Mouse (Mus musculus) right cerebral cortex, postnatal 25 days (tissue): ENCODE data around the gene Med27.
A peak's percentile ranks its signal among the peaks of the same experiment; 100 is the strongest.

Source experiments
- DNase-seq: peaks from one replicate; pipeline ENCODE4 v3.0.0; 2022

The Med27 gene

DNA sequence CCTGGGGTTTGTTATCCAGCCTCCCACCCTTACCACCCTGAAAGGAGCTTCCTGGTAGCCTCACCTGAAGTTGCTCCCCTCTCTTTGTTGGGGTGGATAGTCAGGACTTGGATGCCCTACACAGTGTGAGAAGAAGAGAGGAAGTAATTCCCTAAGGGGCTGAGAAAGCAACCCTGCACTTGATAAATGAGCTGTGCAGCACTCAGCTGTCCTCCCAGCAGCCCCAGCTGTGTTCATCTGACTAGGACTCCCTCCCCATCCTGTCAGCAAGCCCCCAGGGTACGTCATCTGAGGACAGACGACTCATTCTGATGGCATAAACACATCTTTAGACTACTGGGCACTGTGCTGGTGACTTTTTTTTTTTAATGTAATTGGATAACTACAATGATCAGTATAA, 127.3 kb downstream of the Med27 start:
- DNase-seq: no peak

DNA sequence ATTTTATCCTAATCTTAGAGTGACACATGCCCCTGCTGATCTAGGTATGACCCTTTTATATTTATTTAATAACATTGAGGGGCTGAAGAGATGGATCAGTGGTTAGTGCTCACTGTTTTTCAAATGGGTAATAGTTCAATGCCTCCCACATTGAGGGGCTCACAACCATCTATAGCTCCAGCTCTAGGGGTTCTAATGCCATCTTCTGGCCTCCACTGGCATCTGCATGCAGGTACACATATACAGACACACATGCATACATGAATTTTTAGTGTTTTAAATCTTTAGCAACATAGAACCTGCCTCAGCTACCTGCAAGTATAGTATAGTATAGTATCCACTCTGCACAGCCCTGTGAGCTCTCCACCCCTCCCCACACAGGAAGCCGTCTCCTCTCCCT, 130.1 kb downstream of the Med27 start:
- DNase-seq: no peak

DNA sequence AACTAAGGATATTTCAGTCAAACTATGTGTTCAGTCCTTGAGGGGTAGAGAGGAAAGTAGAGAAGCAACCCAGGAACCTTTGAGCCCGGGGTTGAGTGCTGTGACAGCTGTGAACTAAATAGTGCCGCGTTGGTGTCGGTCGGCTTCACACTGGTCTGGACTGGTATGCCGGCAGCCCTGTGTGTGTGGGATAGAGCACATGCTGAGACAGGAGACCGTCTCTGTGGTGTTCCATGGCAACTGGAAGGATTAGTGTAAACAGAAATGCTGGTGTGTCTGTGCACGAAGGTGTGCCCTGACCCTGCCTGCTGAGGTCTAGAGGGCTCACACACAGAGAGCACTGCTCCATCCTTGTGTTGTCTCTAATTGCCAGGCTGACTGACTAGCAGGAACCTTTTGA, 135.2 kb downstream of the Med27 start:
- no peak for DNase-seq

DNA sequence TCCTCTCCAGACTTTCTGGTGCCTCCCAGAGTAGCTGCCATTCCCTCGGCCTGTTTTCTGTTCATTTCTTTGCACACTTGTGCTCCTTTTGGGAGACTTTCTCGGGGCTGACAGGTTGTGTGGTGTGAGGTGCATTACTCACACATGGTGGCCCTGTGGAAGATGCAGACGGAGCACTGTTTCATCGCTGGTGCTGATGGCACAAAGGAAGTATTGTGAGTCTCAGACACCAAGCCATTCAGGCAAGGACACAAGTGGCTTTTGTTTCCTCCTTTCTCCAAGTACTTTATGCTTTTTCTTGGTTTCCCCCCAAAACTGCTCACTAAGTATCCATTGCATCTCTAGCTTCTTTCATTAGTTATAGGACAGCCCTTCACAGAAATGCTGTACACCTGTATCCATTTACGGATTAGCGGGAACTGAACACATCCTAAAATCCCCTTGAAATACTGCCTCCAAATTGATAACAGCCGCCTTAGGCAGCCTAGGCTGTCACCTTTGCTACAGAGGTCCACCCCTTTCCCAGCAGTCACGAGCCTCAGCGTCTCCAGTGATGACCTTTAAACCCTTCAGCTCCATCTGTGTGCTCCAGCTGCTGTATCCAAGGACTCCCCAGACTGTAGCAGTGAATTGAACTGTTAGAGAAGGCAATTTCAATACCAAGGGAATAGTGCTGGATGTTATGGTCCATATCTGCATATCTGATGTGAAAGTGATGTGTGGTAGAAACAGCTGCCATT, 136.5 kb downstream of the Med27 start:
- no peak for DNase-seq

DNA sequence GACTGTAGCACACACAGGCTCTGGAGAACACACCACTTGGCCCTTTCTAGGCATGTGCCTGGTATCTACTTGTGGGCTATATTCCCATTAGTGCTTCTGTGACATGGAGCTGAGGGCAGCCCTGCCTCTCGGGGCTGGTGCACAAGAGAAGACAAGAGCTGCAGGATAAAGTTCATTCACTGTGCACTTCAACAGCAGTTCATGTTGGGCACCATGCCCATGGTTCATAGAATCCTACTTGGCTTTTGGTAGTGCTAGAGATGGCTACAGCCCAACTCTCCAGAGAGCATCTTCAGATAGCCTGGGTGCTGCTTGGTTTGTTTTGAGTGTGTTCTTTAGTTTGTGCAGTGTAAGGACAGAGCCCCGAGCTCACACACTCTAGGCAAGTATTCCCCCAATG, 138.9 kb downstream of the Med27 start:
- no peak for DNase-seq

DNA sequence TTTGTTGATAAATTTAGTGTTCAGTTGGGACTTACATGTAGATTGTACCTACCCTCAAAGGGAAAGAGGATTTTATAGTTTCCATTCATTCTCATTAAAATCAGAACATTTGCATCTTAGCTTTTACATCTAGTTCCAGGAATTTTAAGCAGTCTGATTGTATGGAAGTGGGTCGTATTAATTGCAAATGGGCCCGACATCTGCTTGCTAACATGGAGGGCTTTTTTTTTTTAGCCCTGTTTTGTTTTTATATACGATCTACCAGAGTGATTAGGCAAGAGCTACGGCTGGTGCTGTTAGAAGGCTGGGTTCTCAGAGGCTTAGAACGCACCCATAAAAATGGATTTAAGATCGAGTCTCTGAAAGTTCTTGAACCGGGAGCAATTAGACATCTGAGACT, 139.9 kb downstream of the Med27 start:
- DNase-seq: no peak

DNA sequence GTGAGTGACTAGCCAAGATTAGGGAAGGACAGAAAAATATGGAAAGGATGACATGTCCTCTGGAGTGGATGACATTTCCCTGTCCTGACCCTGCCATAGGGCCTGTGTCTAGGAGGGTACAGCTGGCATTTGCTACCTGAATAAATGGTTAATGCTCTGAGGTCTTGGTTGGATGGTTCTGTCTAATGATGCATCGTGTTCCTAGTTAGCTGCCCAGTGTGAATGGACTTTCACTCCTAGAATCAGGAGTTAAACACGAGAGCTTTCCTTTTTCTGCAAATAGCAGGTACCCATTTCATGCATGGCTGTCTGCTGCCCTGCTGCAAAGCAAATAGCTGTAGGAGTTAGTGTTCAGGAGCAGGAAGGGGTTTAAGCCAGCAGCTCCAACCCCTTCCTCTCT, 141.0 kb downstream of the Med27 start:
- no peak for DNase-seq

DNA sequence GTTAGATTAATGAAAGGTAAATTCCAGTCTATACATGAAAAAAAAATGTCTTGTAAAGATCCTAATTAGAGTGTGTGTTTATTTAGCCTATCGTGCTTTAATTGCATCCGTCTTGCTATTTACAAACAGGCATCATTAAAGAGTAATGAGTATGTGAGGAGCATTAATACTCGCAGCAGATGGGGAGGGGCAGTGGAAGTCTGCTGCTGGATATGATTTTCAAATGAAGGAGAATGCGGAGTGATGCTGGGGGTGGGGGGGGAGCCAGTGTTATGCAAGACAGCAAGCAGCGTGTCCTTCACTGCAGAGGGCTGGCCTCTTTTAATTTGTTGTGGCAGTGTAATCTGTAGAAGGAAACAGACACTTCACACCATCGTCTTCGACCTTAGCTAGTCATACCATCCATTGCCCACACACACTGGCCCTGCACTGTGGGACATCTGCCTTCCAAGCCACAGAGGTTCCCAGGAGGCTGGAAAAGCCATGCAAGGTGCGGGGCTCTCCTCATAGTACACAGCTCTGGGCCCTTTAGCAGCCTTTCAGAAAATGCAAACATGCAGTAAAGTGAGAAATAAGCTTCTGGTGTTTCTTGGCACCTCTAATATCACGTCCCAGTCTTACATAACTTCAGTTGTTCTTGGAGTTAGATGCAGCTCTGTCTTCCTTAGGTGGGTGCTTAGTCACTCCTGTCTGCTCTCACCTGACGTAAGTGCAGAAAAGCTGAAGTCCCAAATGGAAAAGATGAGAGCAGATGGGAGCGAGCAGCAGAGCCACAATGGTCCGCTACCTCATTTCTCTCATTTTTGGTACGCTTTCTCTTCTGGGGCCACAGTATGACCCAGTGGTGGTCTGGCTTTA, 142.0 kb downstream of the Med27 start:
- DNase-seq: peak; percentile 21

DNA sequence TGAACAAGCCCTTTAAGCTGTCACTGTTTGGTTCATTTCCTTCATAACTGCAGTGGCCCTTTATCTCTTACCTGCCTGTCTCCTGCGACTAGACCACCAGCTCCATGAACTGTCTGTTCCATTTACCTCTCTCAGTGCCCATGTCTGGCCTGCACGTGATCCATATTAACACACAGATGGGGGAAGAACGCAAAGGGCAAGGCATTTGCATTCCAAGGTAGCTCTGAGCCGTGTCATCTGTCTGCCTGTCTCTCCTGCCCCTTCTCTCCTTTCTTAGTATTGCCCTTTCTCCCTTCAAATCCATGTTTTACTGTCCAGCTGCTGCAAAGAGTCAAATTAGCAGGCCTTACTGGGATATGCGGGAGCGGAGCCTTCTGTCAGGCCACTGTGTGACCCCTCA, 145.0 kb downstream of the Med27 start:
- DNase-seq: no peak

DNA sequence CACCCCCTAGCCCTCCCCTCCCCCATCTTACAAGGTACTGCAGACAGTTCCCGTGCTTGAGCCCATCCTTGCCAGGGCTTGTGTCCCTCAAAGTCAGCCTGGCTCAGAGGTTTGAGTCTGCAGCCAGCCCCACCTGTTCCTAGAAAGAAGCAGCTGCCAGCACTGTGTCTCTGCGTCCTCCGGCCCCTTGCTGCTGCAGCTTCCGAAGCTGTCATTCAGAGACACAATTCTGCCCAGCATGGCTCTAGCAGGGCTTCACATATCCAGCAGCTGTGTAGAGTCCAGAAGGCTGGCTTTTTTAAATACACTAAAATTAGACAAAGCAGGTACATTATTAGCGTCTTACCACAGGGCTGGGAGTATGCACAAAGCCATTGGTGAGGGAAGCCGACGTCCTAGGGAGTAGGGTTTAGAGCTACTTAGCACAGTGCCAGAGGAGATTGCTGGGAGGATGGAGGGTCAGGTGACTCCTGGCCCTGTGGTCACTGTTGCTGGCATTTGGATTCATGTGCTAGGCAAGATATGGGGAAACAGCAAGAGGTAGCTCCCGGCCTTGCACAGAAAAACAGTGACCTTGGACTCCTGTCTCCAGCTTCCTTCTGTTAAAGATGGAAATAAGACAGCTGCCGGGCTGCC, 146.9 kb downstream of the Med27 start:
- DNase-seq: no peak

DNA sequence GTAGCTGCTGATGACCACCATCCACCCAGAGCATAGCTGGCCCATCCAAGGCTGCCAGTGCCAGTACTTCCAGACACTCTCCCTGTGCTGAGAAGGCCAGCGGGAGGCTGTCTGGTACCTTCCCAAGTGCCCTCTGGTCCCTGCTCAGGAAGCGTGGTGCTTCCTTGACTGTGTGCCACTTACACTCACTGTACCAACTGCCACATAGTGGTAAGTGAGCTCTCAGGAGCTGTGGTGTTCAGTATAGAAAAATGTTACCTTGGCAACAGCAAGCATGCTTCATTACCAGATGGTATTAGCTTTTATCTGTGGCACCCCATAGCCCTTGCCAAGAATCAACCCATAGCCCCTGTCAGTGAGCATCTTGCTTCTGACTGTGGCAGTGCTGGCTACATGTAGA, 148.7 kb downstream of the Med27 start:
- DNase-seq: no peak

DNA sequence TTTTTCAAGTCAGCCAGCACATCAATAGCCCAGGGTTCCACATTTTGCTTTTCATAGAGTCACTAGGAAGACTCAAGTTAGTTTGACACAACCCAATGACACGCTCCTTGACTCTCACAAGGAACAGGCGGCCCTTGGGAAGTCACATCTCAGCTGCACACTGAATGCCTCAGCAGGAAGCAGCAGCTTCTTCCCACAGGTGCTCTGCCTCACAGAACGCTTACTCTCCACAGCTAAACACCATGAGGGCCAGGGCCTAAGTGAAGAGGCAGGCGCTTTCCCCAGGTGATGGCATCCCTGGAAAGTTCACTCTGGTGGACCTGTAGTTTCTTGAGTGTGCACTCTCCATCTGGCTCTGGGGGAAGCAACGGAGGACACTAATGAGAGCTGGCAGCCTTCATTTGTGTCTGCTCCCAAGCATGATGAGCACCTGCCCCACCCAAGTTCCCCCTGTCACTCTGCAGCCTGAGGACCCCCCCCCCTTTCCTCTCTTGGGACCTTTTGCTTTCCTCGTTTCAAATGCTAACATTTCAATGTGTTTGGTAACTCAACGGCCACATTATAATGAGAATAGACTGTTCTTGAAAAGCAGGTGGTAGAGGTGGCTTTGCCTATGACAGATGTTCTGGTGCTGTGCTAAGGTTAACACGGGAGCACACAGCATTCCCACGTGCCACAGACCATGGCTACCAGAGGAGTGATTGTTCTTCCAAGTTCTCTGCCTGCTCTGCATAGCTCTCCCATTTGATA, 154.2 kb downstream of the Med27 start:
- no peak for DNase-seq

DNA sequence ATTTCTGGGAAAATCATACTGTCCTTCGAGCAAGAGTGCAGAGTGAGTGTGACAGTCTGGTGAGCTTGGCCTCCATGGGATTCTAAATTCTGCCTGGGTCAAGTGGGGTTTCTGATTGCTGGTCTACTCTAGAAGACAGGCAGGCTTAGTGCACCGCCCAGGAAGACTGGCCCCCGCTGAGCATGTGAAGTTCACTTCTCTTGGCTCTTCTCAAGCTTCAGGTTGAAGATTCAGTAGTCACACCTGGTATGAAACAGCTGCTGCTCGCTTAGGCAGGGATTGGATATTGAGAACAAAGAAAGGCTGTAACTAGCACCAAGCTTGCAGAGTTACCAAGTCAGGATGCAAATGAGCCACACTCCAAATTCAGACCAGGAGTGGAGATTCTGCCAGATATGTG, 154.8 kb downstream of the Med27 start:
- DNase-seq: no peak

DNA sequence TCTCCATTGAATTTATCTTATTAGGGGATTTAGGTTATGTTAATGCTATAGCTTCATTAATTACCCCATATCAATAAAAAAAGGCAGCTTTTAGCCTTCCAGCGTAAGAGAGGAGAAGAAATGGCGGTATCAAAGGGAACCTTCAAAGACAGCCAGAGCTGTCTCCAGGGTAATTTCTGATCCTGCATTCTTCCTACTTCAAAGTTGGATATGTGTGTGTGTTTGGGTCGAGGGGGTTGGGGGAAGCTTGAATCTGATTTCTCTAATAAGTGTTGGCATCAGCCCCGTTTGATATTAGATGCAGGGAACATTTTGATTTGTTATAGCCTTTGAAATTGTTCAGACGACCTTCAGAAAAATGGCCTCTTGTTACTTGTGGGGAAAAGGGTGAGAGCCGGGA, 158.2 kb downstream of the Med27 start:
- DNase-seq: no peak

DNA sequence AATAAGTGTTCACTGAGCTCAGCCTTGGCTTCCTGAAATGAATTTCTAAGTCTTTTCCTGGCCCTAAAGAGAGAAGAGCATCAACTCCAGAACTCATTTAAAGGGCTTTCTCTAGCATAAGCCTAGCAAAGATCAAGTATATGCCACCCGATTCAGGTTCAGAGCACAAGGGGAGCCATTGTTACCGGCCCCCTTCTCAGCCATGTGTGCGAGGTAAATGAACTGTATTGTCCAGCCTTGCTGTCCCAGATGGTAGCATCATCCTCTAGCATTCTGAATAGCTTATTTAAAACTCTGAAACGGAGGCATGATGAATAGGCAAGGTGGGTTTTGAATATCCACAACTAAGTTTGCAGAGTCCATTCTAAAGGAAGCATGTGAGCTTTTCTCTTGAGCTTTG, 159.8 kb downstream of the Med27 start:
- no peak for DNase-seq

DNA sequence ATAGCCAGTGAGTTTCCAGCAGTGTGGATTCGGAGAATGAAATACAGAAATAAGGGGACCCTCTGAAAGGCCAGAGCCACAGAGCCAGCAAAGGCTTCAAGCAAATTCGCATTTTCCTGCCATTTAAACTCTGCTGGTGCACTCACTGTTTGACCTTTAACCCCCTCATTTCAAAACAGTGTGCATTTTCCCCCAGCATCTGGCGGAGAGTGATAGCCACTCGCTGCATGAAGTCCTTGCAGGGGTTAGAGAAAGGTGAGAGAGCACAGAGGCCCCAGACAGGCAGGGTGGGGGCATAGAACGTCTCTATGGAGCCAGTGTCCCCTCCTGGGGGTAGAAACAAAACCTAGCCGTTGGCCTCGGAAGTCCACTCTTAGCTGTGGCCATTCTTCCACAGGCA, 166.5 kb downstream of the Med27 start:
- DNase-seq: no peak

DNA sequence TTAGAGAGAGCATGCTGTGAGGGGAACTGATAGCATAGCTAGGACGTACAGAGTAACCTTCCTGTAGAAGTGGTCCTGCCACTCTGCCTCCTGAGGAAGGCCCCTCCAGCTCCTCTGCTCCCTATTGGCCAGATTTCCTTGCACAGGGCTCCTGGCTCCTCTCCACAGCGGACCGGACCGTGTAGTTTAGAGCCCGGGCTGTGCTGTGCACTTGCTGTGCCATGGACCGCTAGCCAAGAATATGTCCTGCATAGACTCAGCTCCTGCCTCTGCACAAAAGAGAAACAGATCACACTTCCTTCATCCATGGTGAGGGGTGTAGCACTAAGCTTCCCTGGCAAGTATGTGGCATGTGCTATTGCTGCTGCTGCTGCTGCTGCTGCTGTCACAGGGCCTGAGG, 168.2 kb downstream of the Med27 start:
- no peak for DNase-seq

DNA sequence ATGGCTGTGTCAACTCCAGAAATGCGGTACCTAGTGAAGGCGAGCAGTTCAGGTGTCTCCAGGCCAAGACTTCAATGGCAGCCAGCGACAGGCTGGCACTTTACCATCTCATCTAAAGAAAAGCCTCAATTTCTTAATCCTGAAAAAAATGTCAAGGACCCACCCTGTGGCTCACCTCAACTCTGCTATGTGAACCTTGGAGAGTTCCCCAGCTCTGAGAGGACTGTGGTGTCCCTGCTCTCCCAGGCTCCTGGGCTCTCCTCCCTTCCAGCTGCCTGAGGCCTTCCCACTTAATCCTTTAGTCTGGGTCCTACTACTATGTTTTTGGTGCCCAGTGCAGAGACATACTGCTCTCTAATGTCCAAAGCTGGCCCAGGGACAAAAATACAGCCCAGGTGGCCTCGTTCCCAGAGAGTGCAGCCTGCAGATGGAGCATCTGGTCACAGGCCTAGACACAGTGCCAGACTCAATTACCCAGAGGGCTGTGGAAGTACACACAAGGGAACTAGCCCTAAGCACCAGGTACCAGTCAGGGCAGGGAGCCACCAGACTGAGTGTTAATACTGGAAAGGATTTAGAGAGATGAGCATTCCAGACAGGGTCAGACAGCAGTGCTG, 169.3 kb downstream of the Med27 start:
- no peak for DNase-seq

DNA sequence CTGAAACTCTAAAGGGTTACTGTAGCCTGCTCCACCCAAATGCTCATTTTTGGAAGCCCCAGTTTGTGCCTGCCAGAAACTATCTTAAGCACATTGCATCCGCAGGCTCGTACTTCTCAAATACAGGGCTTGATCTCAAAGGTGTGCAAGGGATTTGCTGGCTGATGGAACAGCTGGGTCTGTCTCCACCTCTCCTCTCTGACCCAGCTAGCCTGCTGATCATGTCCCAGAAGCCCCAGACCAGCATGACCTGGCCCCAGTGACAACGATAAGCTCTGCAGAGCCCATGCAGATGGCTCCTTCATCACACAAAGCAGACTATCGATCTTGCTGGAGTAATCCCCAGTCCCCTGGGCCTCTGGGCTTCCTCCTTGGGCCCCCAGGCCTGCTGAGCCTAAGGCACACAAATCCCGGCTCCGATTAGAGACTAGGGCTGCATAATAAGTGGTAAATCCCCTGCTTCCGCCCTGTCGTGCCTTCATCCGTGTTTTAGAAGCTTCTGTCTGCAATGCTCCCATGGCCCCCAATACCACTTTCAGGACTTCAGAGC, 170.1 kb downstream of the Med27 start:
- no peak for DNase-seq

DNA sequence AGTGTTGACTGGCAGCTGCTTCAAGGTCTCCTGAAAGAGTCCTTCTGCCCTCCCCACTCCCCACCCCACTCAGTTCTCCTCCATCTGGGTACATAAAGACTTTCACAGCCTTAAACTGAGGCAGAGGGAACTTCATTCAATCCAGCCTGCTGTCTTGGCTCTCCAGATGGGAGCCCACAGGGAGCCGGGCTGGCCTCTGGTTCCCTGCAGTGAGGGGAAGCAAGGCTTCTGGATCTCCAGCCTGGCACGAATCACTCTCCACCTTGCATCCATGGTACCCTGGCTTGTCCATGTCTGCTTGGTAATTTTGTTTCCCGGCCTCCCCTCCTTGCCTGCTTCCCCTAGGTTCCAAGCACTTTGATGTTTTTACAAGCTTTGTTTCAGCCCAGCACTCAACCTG, 172.8 kb downstream of the Med27 start:
- no peak for DNase-seq

DNA sequence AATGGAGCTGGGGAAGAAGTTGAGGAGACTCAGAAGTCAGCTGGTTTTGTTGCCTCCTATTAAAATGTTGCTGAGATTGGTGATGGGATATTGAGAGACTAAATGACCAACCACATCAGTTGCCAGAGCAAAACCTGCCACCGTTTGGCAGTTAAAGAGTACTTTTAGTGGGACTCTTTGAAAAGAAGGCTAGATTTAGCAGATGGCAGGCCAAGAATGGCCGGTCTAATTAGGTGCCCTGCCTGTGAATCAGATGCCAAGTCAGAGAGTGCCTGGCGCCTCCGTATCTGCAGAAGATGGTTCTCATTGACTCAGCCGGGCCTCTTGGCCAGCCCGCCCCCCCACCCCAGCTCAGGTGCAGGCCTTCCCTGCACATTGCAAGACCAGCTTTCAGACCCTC, 173.6 kb downstream of the Med27 start:
- no peak for DNase-seq

DNA sequence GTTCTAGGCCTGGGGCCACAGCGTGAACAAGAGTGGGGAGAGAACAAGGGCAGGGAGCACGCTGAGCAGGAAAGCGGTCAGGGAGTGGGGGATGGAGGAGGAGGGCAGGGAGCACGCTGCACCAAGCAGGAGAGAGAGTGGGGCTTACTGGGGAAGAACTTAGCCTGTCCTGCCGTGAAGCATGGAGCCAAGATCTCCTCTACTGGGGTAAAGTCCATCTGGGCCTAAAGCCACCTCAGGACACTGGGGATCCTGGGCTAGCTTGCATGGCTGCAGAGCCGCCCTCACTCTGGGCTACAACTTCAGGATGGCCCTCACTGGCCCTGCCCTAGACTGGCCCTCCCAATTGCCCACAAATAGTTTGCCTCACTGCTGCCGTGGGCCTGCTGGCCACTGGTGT, 174.9 kb downstream of the Med27 start:
- DNase-seq: no peak
